Mouse (Mus musculus): ENCODE results near the gene Wbp2.
A peak's percentile ranks its signal among the peaks of the same experiment; 100 is the strongest.

Wbp2 gene

DNA sequence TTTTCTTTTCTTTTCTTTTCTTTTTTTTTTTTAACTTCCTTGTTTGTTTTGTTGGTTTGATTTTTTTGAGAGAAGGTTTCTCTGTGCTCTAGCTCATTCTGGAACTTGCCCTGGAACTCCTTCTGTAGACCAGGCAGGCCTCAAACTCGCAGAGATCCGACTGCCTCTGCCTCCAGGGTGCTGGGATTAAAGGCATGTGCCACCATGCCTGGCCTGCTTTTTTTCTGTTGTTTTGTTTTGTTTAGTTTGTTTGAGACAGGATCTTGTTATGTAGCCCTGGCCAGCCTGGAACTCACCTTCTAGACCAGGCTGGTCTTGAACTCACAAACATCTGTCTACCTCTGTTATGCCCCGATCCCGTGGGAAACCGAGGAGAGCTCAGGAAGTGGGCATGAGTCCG lies 2.8 kb upstream of the Wbp2 start:
- DNase-seq, result no peak

DNA sequence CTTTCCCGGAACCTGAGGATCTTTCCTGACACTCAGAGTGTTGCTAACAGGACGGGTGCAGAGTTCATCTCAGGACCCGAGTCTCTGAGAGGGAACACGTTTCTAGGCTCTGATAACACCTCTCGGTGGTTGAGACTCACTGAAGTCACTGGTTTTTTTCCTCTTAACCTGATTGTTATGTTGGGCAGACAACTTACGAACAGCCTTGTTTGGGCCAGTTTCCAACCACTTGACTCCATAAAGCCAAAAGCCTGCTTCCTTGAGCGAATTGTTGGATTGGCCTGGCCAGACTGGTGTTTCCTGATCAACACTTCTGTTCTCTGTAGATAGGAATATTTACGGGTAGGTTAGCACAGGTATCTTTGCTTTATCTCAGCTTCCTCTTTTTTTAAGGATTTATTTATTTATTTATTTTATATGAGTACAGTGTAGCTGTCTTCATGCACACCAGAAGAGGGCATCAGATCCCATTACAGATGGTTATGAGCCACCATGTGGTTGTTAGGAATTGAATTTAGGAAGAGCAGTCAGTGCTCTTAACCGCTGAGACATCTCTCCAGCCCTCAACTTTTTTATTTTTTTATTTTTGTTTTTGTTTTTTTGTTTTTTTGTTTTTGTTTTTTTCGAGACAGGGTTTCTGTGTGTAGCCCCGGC lies 2.1 kb upstream of the Wbp2 start:
- no peak for DNase-seq

DNA sequence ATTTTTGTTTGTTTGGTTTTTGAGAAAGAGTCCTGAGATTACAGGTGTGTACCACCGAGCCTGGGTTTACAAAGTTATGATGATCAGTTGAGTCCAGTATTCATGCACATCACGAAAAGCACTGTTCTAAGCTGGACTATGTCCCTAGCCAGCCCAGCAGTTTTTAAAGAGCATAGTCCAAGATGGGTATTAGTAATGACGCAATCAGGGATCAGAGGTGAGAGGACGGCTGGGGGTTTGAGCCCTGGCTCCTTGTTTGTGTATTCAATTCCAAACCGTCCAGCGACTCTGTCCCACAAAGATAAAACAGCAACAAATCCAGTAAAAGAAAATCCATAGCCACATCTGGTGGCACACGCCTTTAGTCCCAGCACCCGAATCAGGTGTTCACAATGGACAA lies 1.4 kb upstream of the Wbp2 start:
- peak; percentile 57 to 82 for DNase-seq

DNA sequence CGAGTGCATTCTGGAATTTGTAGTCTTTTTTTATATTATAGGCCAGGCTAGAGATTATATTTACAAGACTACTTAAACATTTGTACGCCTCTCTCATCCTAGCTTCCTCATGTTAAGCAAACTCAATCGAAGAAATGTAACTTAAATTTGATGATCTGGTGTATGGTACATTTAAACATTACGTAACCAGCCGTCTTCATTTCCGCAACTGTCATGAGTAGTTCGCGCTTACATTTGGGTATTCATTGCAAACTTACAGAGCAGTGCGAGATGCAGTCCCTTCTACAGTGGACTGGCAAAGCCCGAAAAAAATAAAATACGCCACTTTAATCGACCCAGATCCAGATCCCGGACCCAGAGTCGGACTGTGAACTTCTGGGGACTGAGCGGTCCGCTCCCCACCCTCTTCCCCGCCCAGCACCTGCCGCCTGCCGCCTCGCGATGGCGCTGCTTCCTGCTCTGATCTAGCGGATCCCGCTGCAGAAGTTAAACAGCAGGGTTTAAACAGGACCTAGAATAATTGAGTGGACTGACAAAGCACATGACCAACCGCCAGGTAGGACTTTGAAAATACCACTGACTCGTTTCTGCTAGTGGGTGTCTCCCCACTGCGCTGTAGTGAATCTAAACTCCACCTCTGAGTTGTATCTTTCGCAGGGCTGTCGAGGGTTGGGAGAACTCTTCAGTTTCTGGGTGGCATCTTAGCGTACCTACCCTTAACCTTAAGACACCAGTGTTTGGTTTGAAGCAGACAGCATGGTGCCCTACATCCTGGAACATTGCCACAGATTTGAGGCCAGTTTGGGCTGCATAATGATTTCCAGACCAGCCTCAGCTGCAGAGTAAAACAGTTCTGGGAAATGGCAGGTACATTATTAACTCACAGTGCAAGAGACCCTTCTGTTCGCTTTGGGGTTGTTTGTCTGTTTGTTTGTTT lies 667 bp upstream of the Wbp2 start:
- DNase-seq, result peak; percentile 94

DNA sequence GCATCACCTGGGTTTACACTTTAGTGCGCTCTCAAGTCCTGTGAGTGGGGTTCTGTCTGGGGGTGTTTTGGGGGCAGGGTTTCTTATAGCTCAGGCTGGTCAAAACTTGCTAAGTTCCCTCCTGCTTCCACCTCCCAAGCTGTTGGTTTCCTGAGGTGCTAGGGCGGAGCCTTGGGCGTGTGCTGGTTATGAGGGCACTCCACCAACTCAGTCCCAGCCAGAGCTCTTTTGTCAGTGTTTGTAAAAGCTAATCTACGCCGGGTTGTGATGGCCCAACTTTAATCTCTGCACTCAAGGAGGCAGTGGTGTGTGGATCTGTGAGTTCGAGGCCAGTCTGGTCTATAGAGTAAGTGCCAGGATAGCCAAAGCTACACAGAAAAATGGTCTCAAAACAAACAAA lies 2.6 kb downstream of the Wbp2 start:
- no peak for DNase-seq

DNA sequence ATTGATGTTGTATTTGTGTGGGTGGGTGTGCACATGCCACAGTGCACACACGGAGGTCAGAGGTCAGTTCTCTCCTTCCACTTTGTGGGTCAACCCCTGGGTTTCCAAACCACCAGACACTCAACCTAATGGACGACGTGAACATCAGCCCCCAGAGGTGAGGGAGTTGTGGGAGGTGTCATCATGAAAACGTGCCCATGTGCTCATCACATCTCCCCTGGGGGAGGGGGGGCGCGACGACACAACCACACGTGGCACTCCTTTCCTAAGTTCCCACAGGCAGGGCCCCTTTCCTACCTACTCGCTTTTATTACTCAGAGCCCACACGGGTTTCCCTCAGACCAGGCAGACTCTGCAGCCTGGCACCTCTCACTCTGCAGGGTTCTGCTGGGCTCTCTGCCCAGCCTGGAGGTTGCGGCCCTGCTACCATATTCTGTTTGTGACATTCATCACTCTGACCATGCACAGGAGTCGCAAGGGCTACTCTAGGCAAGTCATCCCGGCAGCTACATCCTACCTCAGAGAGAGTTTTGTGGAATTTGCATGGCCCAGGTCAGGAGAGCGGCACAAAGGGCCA lies 3.6 kb downstream of the Wbp2 start:
- DNase-seq, result no peak

DNA sequence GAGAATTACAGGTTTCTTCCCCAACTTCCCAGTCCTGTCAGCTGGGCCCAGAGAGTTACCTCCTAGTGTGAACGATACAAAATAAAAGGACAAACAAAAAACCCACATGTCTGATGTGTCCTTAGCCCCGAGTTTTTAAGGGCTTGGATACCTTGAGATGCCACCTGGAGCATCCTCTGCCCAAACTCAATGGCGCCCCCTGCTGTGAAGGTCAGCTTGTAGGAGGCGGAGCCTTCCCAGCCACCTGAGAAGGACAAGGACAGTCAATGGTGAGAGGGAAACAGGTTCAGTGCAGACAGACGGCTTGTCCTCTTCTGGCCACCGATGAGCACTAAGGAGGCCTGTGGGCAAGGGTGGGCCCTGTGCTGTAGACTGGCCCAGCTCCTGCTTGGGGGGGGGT lies 5.7 kb downstream of the Wbp2 start:
- peak; percentile 78 to 80 for DNase-seq

DNA sequence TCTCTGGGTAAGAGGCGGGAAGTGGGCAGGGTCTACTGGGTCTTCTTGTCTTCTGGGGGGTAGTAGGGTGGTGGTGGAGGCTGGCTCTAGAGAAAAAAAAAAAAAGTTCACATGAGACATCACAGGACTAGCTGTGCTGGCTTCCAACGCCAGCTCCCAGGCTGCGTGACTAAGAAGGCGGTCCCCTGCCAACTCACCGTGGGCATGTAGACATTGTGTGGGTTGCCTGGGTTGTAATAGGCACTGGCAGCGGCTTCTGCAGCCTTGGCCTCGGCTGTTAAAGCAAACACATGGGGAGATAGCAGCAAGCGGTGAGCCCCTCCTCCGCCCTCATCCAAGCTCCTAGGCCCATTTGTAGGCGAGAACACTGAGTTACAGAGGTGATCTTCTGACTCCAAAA lies 7.3 kb downstream of the Wbp2 start:
- no peak for DNase-seq

DNA sequence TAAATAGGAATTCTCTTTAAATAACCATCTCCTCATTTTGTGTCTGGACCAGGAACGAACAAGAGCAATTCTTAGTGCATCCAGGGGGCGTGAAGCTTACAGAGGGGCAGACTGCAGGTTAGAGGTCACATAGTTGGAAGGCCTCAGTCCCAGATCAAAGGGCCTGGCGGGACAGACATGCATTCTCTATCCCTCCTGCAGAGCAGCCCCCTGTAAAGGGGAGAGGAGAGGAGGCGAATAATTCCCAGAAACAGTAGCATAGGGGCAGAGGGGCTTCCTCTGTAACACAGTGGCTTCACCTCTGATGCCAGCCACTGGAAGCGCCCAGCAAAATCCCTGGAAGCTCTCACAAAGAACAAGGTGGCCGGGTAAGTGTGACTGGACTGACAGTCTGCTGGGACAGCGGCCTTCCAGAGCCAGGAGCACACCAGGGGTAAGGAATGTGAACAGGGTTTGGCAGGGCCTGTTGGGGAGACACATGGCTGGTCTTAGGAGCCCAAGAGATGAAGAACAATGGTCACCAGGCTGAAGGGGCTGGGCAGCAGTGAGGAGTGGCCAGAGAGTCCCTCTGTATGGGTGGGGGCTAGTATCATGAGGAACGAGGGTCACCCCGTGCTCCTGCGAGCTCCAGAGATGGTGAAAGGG lies 8.0 kb downstream of the Wbp2 start:
- no peak for DNase-seq

DNA sequence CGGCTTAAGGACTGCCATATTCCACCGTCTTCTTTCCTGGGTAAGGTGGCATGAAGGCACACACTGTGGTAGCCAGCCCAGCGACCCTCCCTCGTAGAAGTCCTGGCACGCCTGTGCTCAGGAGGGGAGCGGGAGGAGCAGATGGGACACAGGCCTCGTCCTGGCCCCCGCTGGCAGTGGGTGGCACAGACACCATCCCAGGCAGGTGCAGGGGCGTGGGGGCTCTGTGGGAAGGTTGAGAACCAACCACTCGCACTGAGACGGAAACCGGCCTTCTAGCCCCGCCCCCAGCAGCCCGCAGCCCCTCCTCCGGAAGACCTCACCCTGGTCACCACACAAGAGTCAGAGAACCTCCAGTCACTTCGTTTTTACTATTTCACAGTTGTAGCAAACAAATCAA lies 8.6 kb downstream of the Wbp2 start:
- peak in 1 of 2 experiments; percentile 41 for DNase-seq

DNA sequence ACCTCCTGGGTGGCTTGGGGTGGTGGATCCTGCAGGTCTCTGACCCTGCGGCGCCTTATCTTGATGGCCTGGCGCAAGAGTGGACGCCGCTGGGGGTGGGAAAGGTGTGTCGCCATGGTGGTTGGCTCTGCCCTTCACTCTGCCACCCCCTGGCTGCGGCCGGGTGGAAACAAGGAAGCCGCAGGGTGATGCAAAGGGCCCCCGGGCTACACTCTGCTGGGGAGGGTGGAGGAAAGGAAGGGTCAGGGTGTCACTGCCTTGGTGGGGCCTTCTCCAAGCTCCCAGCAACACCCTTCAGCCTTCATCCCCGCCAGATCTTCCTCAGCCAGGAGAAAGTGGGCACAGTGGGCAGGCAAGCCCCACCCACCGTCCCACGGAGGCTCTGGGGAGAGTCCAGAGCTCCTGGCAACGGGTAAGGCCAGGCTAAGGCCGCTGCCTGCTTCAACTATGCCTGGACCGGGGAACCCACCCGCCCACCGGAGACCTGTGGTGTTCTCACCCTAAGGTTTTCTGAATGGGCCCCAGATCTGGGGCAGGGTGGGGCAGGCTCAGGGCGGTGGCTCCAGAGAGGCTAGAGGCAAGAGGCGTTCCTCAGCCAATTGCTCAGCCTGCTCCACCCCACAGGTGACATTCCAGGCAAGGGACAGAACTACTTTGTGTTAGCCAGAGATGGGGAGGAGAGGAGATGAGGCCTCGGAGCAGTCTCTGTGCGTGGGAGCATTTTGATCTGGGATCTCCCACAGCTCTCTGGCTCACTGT lies 9.2 kb downstream of the Wbp2 start, which contains the start of gene Unc13d:
Gene Unc13d (minus strand): TSS at position 516 of the 759 bp plus-strand sequence.
- DNase-seq, result no peak

DNA sequence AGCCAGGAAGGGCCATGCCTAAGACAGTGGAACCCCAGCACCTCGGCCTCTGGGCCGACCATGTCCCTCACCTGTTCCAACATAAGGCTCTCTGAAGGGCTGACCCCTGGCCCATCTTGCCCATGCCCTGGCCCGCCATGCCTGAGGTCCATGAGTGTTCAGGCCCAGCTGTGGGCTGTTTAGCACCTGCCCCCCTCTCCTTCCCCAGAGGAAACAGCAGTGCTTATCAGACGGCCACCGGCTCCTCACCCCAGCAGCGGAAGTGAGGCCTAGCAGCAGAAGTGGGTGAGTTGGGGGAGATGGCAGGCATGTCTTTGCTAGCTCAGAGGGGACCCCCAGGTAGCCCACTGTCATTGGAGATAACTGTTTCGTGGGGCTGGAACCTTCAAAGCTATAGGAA lies 10.0 kb downstream of the Wbp2 start:
- DNase-seq, result no peak

DNA sequence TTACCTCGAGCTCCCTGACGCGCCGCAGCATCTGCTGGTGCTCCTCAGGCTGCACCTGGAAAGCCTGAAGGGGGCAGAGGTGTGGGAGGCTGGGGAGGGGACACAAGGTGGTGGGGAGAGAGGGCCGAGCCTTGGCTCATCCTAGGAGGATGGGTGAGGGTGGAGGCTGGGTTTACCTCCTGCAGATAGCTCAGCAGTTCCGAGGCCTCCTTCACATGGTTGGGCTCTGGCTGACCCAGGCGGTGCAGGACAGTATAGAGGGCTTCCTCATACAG lies 10.6 kb downstream of the Wbp2 start:
- DNase-seq, result no peak

DNA sequence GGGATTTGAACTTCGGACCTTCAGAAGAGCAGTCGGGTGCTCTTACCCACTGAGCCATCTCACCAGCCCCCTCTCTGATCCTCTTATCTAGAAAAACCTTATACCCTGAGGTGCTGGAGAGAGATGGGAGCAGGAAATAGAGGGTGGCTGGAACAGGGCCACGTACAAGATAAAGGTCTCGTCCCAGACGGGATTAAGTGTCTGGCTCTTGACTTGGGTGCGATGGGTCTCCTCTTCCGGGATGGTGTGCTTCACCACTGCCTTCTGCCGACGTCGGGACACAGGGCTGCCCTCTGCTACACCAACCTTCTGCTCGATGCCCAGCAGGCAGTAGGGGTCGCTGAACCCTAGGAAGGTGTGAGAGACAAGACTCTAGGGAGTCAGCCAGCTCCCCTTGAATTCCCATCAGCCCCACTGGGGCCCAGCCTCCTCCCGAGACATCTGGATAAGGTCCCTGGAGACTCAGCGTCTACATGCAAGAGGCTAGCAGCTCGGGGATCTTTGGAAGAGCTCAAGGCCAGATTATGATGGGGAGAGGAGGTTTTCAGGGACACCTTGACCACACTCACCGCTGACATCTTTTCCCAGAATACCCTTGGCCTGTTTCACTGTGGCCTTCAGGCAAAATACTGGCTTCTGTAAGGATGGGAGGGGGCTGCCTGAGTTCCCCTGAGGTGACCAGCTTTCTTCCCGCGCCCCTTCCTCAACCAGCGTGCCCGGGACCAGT lies 11.1 kb downstream of the Wbp2 start:
- no peak for DNase-seq

DNA sequence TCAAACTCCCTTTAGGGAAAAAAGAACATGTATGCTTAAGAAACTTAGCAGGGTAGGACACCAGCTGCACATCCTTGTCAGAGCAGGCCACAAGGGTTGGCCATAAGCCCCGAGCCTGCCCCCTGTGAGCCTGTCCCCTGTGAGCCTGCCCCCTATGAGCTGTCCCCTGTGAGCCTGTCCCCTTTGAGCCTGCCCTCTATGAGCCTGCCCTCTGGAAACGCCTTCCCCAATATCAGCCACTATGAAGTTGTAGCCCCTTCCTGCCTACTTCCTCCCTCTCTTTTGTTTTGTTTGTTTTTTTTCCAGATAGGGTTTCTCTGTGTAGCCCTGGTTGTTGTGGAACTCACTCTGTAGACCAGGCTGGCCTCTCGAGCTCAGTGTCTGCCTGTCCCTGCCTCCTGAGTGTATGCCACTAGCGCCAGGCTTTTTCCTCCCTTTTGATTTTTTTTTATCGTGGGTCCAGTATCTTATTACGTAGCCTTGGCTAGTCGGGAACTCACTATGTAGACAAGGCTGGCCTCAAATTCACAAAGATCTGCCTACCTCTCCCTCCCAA lies 12.3 kb downstream of the Wbp2 start:
- DNase-seq, result no peak

DNA sequence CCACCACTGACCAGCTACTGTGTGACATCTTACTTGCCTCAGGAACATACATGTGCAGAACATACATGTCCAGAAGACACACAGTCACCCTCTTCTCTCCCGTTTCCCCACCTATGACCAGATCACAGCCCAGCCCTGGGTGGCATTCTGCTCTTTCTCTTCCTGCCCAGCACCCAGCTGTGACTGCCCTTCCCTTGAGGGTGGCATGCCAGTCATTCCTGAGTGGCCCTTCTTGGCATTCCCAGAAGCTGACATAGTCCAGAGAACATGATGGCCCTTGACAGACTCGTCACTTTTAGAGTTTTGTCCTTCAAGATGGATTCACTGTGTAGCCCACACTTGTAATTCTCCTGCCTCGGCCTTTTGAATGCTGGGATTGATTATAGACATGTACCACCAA lies 14.2 kb downstream of the Wbp2 start:
- no peak for DNase-seq

DNA sequence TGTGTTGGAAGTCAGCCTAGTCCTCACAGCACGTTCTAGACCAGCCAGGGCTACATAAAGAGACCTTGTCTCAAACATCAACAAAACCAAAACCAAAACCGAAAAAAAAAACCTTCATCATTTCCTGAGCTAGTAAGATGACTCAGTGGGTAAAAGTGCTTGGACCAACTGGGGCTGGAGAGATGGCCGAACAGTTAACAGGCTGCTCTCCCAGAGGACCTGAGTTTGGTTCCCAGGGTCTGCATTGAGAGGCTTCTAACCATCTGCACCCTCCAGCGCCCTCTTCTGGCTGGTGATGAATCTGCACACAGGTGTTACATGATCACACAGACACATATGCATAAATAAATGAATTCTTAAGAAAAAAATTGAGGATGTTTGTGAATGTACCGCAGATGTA lies 15.3 kb downstream of the Wbp2 start:
- DNase-seq, result peak in 1 of 2 experiments; percentile 40

DNA sequence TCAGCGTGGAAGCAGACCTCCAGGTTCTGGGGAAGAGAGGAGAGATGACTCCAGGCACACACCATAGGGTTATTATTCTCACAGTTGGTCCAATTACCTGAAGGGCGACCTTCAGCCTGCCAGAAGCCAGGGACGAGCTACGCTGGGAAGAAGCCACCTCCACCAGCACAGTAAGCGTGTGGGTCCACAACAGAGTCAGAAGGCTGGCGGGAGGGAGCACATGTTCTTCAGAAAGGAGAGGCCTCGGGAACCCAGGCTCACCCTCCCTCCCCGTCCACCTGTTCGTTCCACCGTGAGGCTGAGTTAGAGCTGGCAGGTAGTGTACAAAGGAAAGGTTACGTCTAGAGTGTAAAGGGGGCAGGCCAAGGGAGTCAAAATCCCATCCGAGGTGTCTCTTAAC lies 21.4 kb downstream of the Wbp2 start:
- DNase-seq, result no peak

DNA sequence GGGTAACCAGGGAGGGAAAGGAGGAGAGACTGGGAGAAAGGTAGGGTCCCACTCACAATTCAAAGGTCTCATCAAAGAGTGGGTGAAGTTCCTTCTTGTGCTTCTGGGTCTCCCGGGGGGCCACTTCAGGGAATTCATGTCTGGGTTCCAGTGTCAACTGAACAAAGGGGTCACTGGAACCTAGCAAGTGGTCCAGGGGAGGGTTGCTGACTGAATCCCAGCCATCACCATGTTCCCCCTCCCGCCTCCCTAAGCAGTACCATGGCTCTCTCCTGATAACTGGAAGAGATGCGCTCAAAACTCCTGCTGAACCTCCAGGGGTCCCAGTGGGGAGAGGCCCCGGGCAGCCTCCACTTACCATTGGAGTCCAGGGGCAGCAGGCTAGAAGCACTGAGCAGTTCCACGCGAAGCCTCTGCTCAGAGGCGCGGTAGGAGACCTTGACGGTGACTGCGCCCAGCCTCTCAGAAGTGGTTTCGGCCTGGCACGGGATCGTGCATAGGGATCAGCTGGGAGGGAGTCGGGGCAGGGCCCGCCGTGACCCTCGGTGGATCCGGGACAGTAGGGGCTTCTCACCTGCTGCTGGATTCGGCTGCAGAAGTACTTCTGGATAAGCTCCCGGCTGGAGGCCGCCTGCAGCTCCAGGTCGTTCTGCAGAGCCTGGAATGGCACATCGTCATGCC lies 22.5 kb downstream of the Wbp2 start:
- DNase-seq, result no peak

DNA sequence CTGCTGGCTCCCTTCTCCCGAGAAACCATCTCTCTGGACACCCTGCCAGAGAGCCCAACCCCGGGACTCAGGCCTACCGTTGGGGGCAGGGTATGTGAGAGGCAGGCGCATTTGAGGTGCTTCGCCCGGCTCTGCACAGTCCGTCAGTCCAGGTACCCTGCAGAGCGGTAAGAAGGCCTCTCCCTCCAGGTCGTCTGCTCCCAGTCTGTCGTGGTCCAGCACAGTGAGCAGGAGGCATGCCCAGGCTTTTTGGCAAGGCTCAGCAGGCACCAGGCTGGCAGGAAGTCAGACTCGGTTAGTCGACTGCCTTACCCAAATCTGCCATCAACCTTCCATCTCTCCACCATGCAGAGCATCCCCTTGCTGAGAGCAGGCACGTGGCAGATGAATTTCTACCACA lies 23.2 kb downstream of the Wbp2 start:
- no peak for DNase-seq

DNA sequence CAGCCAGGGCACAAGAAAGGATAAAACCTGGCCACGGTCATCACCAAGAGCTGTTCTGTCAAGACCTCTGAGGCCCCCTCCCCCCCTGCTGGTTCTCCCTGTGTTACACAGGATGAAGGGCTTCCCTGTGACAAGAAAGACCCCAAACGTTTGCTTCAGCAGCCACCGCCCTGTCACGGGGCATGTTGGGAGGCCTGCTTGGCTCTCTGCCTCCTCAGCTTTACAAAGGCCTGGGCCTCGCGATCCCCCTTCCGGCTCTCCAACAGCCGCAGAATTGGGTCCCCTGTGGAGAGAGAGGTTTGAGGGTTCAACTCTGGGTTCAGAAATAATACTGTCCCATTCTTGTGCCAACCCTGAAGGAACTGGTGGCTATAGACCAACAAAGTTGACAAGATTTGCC lies 24.3 kb downstream of the Wbp2 start:
- DNase-seq, result no peak
